Mouse (Mus musculus) MEL (cell line): Measurements from ENCODE around the gene Gm813. TPM values are rescaled to one million over a fixed set of nuclear protein-coding genes. Genes with fewer than 3 reads are reported as not detected.

ENCODE experiments used
- DNase-seq: peaks from one replicate; pipeline ENCODE4 v3.0.0; 2011; ENCODE audit warnings: low read depth, low spot score
- H3K27ac ChIP-seq: 2 replicates; pipeline ENCODE4 v1.5.1; 2012; ENCODE audit warnings: low read depth, mild to moderate bottlenecking, control low read depth, low read length, moderate library complexity; ENCODE audit not compliant: control insufficient read depth
- H3K27me3 ChIP-seq, 2 experiments: fragments of 150-350 bp in 1 of 2; sonication (generic) in 1 of 2; 2 replicates each; pipeline ENCODE4 v1.6.1; 2012; ENCODE audit warnings: low read length in 2 of 2, mild to moderate bottlenecking in 2 of 2, improper control_type of control experiment in 1 of 2, moderate library complexity in 1 of 2; ENCODE audit not compliant: insufficient read depth in 2 of 2, control insufficient read depth in 1 of 2
- H3K36me3 ChIP-seq, 2 experiments: 2 replicates each; pipeline ENCODE4 v1.6.1; 2012 to 2014; ENCODE audit warnings: low read length in 2 of 2, improper control_type of control experiment in 1 of 2, inconsistent platforms in 1 of 2, mild to moderate bottlenecking in 1 of 2; ENCODE audit not compliant: insufficient read depth in 2 of 2, control insufficient read depth in 1 of 2
- H3K4me1 ChIP-seq, 2 experiments: fragments of 150-350 bp in 1 of 2; sonication (generic) in 1 of 2; 2 replicates each; pipeline ENCODE4 v1.6.1; 2012; ENCODE audit warnings: low read length in 2 of 2, improper control_type of control experiment in 1 of 2, mild to moderate bottlenecking in 1 of 2; ENCODE audit not compliant: insufficient read depth in 2 of 2, control insufficient read depth in 1 of 2
- H3K4me3 ChIP-seq, 2 experiments: fragments of 150-350 bp in 1 of 2; sonication (generic) in 1 of 2; 2 replicates each; pipeline ENCODE4 v1.5.1; 2012; ENCODE audit warnings: low read depth in 2 of 2, low read length in 2 of 2, mild to moderate bottlenecking in 2 of 2, moderate library complexity in 2 of 2, control low read depth in 1 of 2, improper control_type of control experiment in 1 of 2; ENCODE audit not compliant: control insufficient read depth in 1 of 2, insufficient read depth in 1 of 2
- H3K79me2 ChIP-seq: 2 replicates; pipeline ENCODE4 v1.6.1; 2012; ENCODE audit warnings: mild to moderate bottlenecking, low read length, moderate library complexity; ENCODE audit not compliant: control insufficient read depth, poor library complexity, insufficient read depth
- H3K9ac ChIP-seq: 2 replicates; pipeline ENCODE4 v1.6.1; 2012; ENCODE audit warnings: low read depth, mild to moderate bottlenecking, control low read depth, low read length, moderate library complexity; ENCODE audit not compliant: control insufficient read depth, poor library complexity, severe bottlenecking
- H3K9me3 ChIP-seq: fragments of 150-350 bp; sonication (generic); replicated peaks from 2 replicates; pipeline ENCODE4 v1.6.1; 2012; ENCODE audit warnings: mild to moderate bottlenecking, low read length, improper control_type of control experiment, moderate library complexity; ENCODE audit not compliant: insufficient read depth
- EP300 ChIP-seq, 2 experiments: IDR thresholded peaks; 2 replicates each; pipeline ENCODE4 v1.6.1; 2011; ENCODE audit warnings: improper control_type of control experiment in 2 of 2, low read length in 2 of 2, low read depth in 1 of 2, mild to moderate bottlenecking in 1 of 2
- ETS1 ChIP-seq: IDR thresholded peaks from 2 replicates; pipeline ENCODE4 v1.6.1; 2012; ENCODE audit warnings: low read depth, mild to moderate bottlenecking, inconsistent platforms, low read length, improper control_type of control experiment, moderate library complexity
- MAFK ChIP-seq: IDR thresholded peaks from 2 replicates; pipeline ENCODE4 v1.6.1; 2011; ENCODE audit warnings: low read depth, mild to moderate bottlenecking, low read length, improper control_type of control experiment, borderline replicate concordance
- NELFE ChIP-seq: IDR thresholded peaks from 2 replicates; pipeline ENCODE4 v1.6.1; 2011; ENCODE audit warnings: low read depth, low read length, improper control_type of control experiment
- NRF1 ChIP-seq: IDR thresholded peaks from 2 replicates; pipeline ENCODE4 v1.6.1; 2014; ENCODE audit warnings: low read depth, mild to moderate bottlenecking, inconsistent platforms, low read length, improper control_type of control experiment, moderate library complexity; ENCODE audit not compliant: poor library complexity, insufficient read depth, severe bottlenecking
- POLR2A ChIP-seq, 2 experiments: IDR thresholded peaks; 2 replicates each; pipeline ENCODE4 v1.6.1; 2011 to 2012; ENCODE audit warnings: low read length in 2 of 2, mild to moderate bottlenecking in 2 of 2, control low read depth in 1 of 2, improper control_type of control experiment in 1 of 2, low read depth in 1 of 2, moderate library complexity in 1 of 2; ENCODE audit not compliant: control insufficient read depth in 1 of 2, insufficient read depth in 1 of 2, poor library complexity in 1 of 2
- RAD21 ChIP-seq: IDR thresholded peaks from 2 replicates; pipeline ENCODE4 v1.6.1; 2011; ENCODE audit warnings: mild to moderate bottlenecking, low read depth, low read length, improper control_type of control experiment
- TBP ChIP-seq: IDR thresholded peaks from 2 replicates; pipeline ENCODE4 v1.8.0; 2011; ENCODE audit warnings: low read depth, low read length, improper control_type of control experiment
- TCF12 ChIP-seq: IDR thresholded peaks from 2 replicates; pipeline ENCODE4 v1.6.1; 2014; ENCODE audit warnings: low read depth, mild to moderate bottlenecking, inconsistent platforms, low read length, improper control_type of control experiment, moderate library complexity
- UBTF ChIP-seq: IDR thresholded peaks from 2 replicates; pipeline ENCODE4 v1.6.1; 2012; ENCODE audit warnings: low read depth, mild to moderate bottlenecking, inconsistent platforms, low read length, improper control_type of control experiment, moderate library complexity, borderline replicate concordance; ENCODE audit not compliant: insufficient read depth
- USF1 ChIP-seq: IDR thresholded peaks from 2 replicates; pipeline ENCODE4 v1.6.1; 2014; ENCODE audit warnings: low read depth, mild to moderate bottlenecking, inconsistent platforms, low read length, improper control_type of control experiment, moderate library complexity
- USF2 ChIP-seq, 2 experiments: IDR thresholded peaks; 2 replicates each; pipeline ENCODE4 v1.6.1; 2011 to 2012; ENCODE audit warnings: improper control_type of control experiment in 2 of 2, low read length in 2 of 2, borderline replicate concordance in 1 of 2, inconsistent platforms in 1 of 2, low read depth in 1 of 2, mild to moderate bottlenecking in 1 of 2; ENCODE audit not compliant: insufficient read depth in 1 of 2
- ZC3H11A ChIP-seq: IDR thresholded peaks from 2 replicates; pipeline ENCODE4 v1.6.1; 2012; ENCODE audit warnings: low read depth, mild to moderate bottlenecking, inconsistent platforms, low read length, improper control_type of control experiment
- ZKSCAN1 ChIP-seq: IDR thresholded peaks from 2 replicates; pipeline ENCODE4 v1.6.1; 2012; ENCODE audit warnings: low read depth, mild to moderate bottlenecking, inconsistent platforms, low read length, improper control_type of control experiment, moderate library complexity
- ZMIZ1 ChIP-seq: IDR thresholded peaks from 2 replicates; pipeline ENCODE4 v1.6.1; 2012; ENCODE audit warnings: low read depth, mild to moderate bottlenecking, inconsistent platforms, low read length, improper control_type of control experiment, moderate library complexity
- polyA plus RNA-seq, 2 experiments: library from polyadenylated mRNA; stranded (reverse) in 1 of 2; unstranded in 1 of 2; fragments of >175 nt in 1 of 2; fragments of >200 nt in 1 of 2; gene quantifications; 2 replicates each; pipeline versions ENCODE4 v1.2.1 to v1.2.4; 2012; ENCODE audit warnings: low replicate concordance in 2 of 2, low read depth in 1 of 2; ENCODE audit not compliant: insufficient read length in 2 of 2, insufficient read depth in 1 of 2, missing spikeins in 1 of 2
- total RNA-seq: library from RNA; depleted of rRNA; stranded (reverse); fragments of 300-350 nt; gene quantifications from 2 replicates; pipeline ENCODE4 v1.2.3, GENCODE M21; 2012

Gm813 gene
- total and polyA plus RNA-seq, 3 experiments: not detected

- Histone ChIP-seq H3K9me3 (no peaks in the 10 kb centered on the region), H3K4me3 (peak overlapping the region; percentile 62 to 71), H3K9ac (peak overlapping the region; percentile 46), H3K4me1 (peaks cover 4 to 8% of the 10 kb centered on the region in 2 experiments; a peak in 2 of 4 replicates), H3K27ac (peak overlapping the region; percentile 88), H3K36me3 (peaks cover 0 to 14% of the 10 kb centered on the region in 2 experiments; a peak in 2 of 4 replicates), H3K79me2 (no peaks in the 10 kb centered on the region), H3K27me3 (no peaks in the 10 kb centered on the region)
- peak; percentile 38 to 45; a peak in 3 of 4 replicates for TF ChIP-seq EP300 (IDR thresholded peaks at IDR 0.05; ENCODE audit: low read depth in 1 of 2, low read length in 2 of 2)
- TF ChIP-seq USF2 (IDR thresholded peaks at IDR 0.05; ENCODE audit: borderline replicate concordance in 1 of 2, insufficient read depth in 1 of 2, low read depth in 1 of 2, low read length in 2 of 2): no peak
- TF ChIP-seq ETS1: peak; percentile 82
- 0 out of 2 replicates have a peak, but pooled peaks have one; percentile 24 for TF ChIP-seq MAFK
- TF ChIP-seq POLR2A (IDR thresholded peaks at IDR 0.05; ENCODE audit: control insufficient read depth in 1 of 2, insufficient read depth in 1 of 2, low read depth in 1 of 2, low read length in 2 of 2, poor library complexity in 1 of 2): peak in 1 of 2 experiments; percentile 40; a peak in 1 of 4 replicates
- 0 out of 2 replicates have a peak, but pooled peaks have one; percentile 43 for TF ChIP-seq ZMIZ1
- peak; percentile 75 for TF ChIP-seq TBP
- TF ChIP-seq USF1: no peak
- TF ChIP-seq ZC3H11A: no peak
- no peak for TF ChIP-seq ZKSCAN1
- TF ChIP-seq NRF1: no peak
- peak; percentile 37; the same call in 1 of the 2 replicates for TF ChIP-seq NELFE
- peak; percentile 89 for DNase-seq
Measured at GRCm38 (mm10) chr16:58637448-58637847, 20.7 kb upstream of the Gm813 start.

GRCm38 (mm10) chr16:58635866-58636265 lies 19.1 kb upstream of the Gm813 start:
- Histone ChIP-seq H3K4me3 (no peak overlapping the region), H3K79me2 (no peaks in the 10 kb centered on the region), H3K36me3 (peaks cover 0 to 14% of the 10 kb centered on the region in 2 experiments; a peak in 2 of 4 replicates), H3K9ac (no peak overlapping the region), H3K9me3 (no peaks in the 10 kb centered on the region)
- TF ChIP-seq UBTF (no peak), RAD21 (no peak), TCF12 (no peak)
- TF ChIP-seq, all 39 proteins: peak for 0
- Histone ChIP-seq H3K27ac (no peak overlapping the region), H3K27me3 (no peaks in the 10 kb centered on the region), H3K4me1 (peaks cover 4 to 8% of the 10 kb centered on the region in 2 experiments; a peak in 2 of 4 replicates)
- no peak for DNase-seq
